Mouse (Mus musculus) naive thymus-derived CD4-positive, alpha-beta T cell, adult 2 months (primary cell): Measurements from ENCODE around the gene Crtc2.

Experiments
- DNase-seq: peaks from one replicate; pipeline ENCODE4 v3.0.0-alpha.2; 2011; ENCODE audit warnings: low read depth

Crtc2 gene

GRCm38 (mm10) chr3:90253653-90254418 is at the start of gene Crtc2:
Gene Crtc2 (plus strand): TSS chr3:90254163.
- peak; percentile 92 for DNase-seq

GRCm38 (mm10) chr3:90204582-90204981 is 49.4 kb upstream of the Crtc2 start:
- no peak for DNase-seq

GRCm38 (mm10) chr3:90208662-90209061 is 45.3 kb upstream of the Crtc2 start:
- no peak for DNase-seq

GRCm38 (mm10) chr3:90209908-90210566 is 43.9 kb upstream of the Crtc2 start:
- peak; percentile 17 for DNase-seq

- DNase-seq, result peak; percentile 61
Observed at GRCm38 (mm10) chr3:90211475-90212398, 42.2 kb upstream of the Crtc2 start.

GRCm38 (mm10) chr3:90212723-90213122 is 41.2 kb upstream of the Crtc2 start:
- DNase-seq, result peak; percentile 33

GRCm38 (mm10) chr3:90213377-90213866 is 40.5 kb upstream of the Crtc2 start, which contains the start of the genes Rps27 and Rab13:
Gene Rps27 (minus strand): TSS chr3:90213651.
Gene Rab13 (plus strand): TSS chr3:90213695.
- peak; percentile 97 for DNase-seq

- DNase-seq, result no peak
Observed at GRCm38 (mm10) chr3:90213956-90214684, 39.8 kb upstream of the Crtc2 start.

- DNase-seq, result peak; percentile 44
Observed at GRCm38 (mm10) chr3:90215825-90216380, 38.1 kb upstream of the Crtc2 start.

- DNase-seq, result peak; percentile 80
Observed at GRCm38 (mm10) chr3:90220088-90220487, 33.9 kb upstream of the Crtc2 start.

GRCm38 (mm10) chr3:90220531-90220951 is 33.4 kb upstream of the Crtc2 start:
- DNase-seq, result no peak

- no peak for DNase-seq
Observed at GRCm38 (mm10) chr3:90221123-90221522, 32.8 kb upstream of the Crtc2 start.

- DNase-seq, result no peak
Observed at GRCm38 (mm10) chr3:90222455-90222854, 31.5 kb upstream of the Crtc2 start.

GRCm38 (mm10) chr3:90222941-90223340 is 31.0 kb upstream of the Crtc2 start:
- no peak for DNase-seq

- no peak for DNase-seq
Observed at GRCm38 (mm10) chr3:90224331-90224730, 29.6 kb upstream of the Crtc2 start.

GRCm38 (mm10) chr3:90231075-90231474 is 22.9 kb upstream of the Crtc2 start:
- no peak for DNase-seq

- peak; percentile 94 for DNase-seq
Observed at GRCm38 (mm10) chr3:90231507-90232333, 22.2 kb upstream of the Crtc2 start, which contains the start of gene Jtb. Gene Jtb (plus strand): TSS chr3:90231597.

GRCm38 (mm10) chr3:90241251-90241650 is 12.7 kb upstream of the Crtc2 start:
- no peak for DNase-seq

GRCm38 (mm10) chr3:90241669-90242358 is 12.1 kb upstream of the Crtc2 start:
- DNase-seq, result no peak
